In genomic region chr1:59160871-59161270, GRCm38 (mm10) we compare ENCODE assay signal across 6 mouse cellular contexts.
"Had no signal": no experiment of that assay in that cellular context is flagged by ENCODE, and none has a peak within 500 bp of the region (broad histone marks: within the 10 kb centered on the region; RNA-seq: fewer than 3 reads in every experiment).

No protein-coding gene starts in this region.

- H3K27me3 ChIP-seq: limb, embryonic 15.5 days had no signal

- ATAC-seq: intestine, embryonic 16.5 days had no signal

- H3K9me3 ChIP-seq: limb, embryonic 15.5 days; midbrain, embryonic 12.5 days had no signal

- H3K27ac ChIP-seq: liver, embryonic 14.5 days; midbrain, embryonic 12.5 days had no signal

- H3K9ac ChIP-seq: limb, embryonic 15.5 days; liver, embryonic 14.5 days; midbrain, embryonic 12.5 days had no signal

- DNase-seq: lung, adult 18-20 months; right cerebral cortex, postnatal 14 days had no signal

- H3K4me2 ChIP-seq: limb, embryonic 15.5 days; midbrain, embryonic 12.5 days had no signal

- H3K4me3 ChIP-seq: limb, embryonic 15.5 days; midbrain, embryonic 12.5 days had no signal
